In genomic region chr2:159053534-159053933, GRCm38 (mm10) we compare ENCODE assay signal across 8 mouse cellular contexts.
DNase-seq lines count a peak whose midpoint lies in the region; ATAC-seq and TF ChIP-seq lines count a peak whose summit lies in the region.

No protein-coding gene starts in this region.

- no peak overlapping the region for H3K4me2 ChIP-seq in forebrain, embryonic 11.5 days (ENCODE audit: low read depth, low read length, severe bottlenecking)
- no peak overlapping the region for H3K4me2 ChIP-seq in forebrain, postnatal 0 days (ENCODE audit: low read depth)
- no peak overlapping the region for H3K4me2 ChIP-seq in liver, embryonic 12.5 days

- H3K4me3 ChIP-seq in forebrain, embryonic 11.5 days (ENCODE audit: low read depth, low read length), result no peak overlapping the region
- no peak overlapping the region for H3K4me3 ChIP-seq in forebrain, postnatal 0 days (ENCODE audit: low read depth, low read length)
- H3K4me3 ChIP-seq in liver, embryonic 12.5 days, result no peak overlapping the region

- TF ChIP-seq CTCF in forebrain, postnatal 0 days (IDR thresholded peaks at IDR 0.05; ENCODE audit: low read depth), result no peak

- H3K9me3 ChIP-seq in forebrain, embryonic 11.5 days (ENCODE audit: control insufficient read depth, low read length), result no peaks in the 10 kb centered on the region
- H3K9me3 ChIP-seq in forebrain, postnatal 0 days (ENCODE audit: low read length), result no peaks in the 10 kb centered on the region
- no peaks in the 10 kb centered on the region for H3K9me3 ChIP-seq in liver, embryonic 12.5 days (replicated peaks)

- no peak overlapping the region for H3K27ac ChIP-seq in forebrain, embryonic 11.5 days (ENCODE audit: low read depth, low read length)
- H3K27ac ChIP-seq in forebrain, postnatal 0 days (ENCODE audit: low read depth, low read length), result no peak overlapping the region
- no peak overlapping the region for H3K27ac ChIP-seq in liver, embryonic 12.5 days

- WGBS in forebrain, embryonic 11.5 days, result 73% methylated on average over 10 of the region's 10 CpGs
- WGBS in forebrain, postnatal 0 days, result 70% methylated on average over 10 of the region's 10 CpGs
- 46% methylated on average over 10 of the region's 10 CpGs for WGBS in liver, embryonic 12.5 days (ENCODE audit: insufficient replicate concordance)

- DNase-seq in forebrain, embryonic 11.5 days (ENCODE audit: low spot score), result no peak
- DNase-seq in forebrain, postnatal 0 days, result no peak
- DNase-seq in heart, postnatal 14 days, result peak; percentile 12 to 16
- DNase-seq in thymus, postnatal 25 days, result no peak
- DNase-seq in urinary bladder, postnatal 36 days (ENCODE audit: low spot score in 2 of 2), result no peak
- DNase-seq in cerebellum, postnatal 36 days, result no peak

- H3K27me3 ChIP-seq in forebrain, embryonic 11.5 days (ENCODE audit: control insufficient read depth, insufficient read depth, low read length), result no peaks in the 10 kb centered on the region
- no peaks in the 10 kb centered on the region for H3K27me3 ChIP-seq in forebrain, postnatal 0 days (ENCODE audit: insufficient read depth, low read length)
- H3K27me3 ChIP-seq in liver, embryonic 12.5 days (replicated peaks), result no peaks in the 10 kb centered on the region

- intact Hi-C loops in heart, postnatal 14 days (cut with DNase I), result loop anchor here (2.0 to 10.0 kb wide), 4 partner anchors 109 to 1525 kb away; partner anchors contain the start of gene Mafb

- H3K36me3 ChIP-seq in forebrain, embryonic 11.5 days (ENCODE audit: control insufficient read depth, insufficient read depth, low read length), result no peaks in the 10 kb centered on the region
- H3K36me3 ChIP-seq in forebrain, postnatal 0 days (ENCODE audit: insufficient read depth), result no peaks in the 10 kb centered on the region
- H3K36me3 ChIP-seq in liver, embryonic 12.5 days, result no peaks in the 10 kb centered on the region

- no peak overlapping the region for H3K9ac ChIP-seq in forebrain, embryonic 11.5 days (ENCODE audit: low read length)
- H3K9ac ChIP-seq in forebrain, postnatal 0 days, result no peak overlapping the region
- no peak overlapping the region for H3K9ac ChIP-seq in liver, embryonic 12.5 days

- no peaks in the 10 kb centered on the region for H3K4me1 ChIP-seq in forebrain, embryonic 11.5 days (replicated peaks; ENCODE audit: control insufficient read depth, insufficient read depth, low read length)
- no peaks in the 10 kb centered on the region for H3K4me1 ChIP-seq in forebrain, postnatal 0 days (ENCODE audit: insufficient read depth)
- H3K4me1 ChIP-seq in liver, embryonic 12.5 days, result no peaks in the 10 kb centered on the region

- peak; percentile 30 for ATAC-seq in forebrain, embryonic 11.5 days (replicated peaks; ENCODE audit: low FRiP score)
- ATAC-seq in forebrain, postnatal 0 days, result no peak
- 0 out of 2 replicates have a peak, but pooled peaks have one; percentile 11 for ATAC-seq in common myeloid progenitor, adult 5-6 weeks (replicated peaks; ENCODE audit: low read depth, poor library complexity, severe bottlenecking)
- peak; percentile 67 for ATAC-seq in liver, embryonic 12.5 days

Comparison
In these comparisons a context has a peak if more than half of its experiments do, and no peak if none do; other contexts are left out.
1. DNase-seq: peak in heart, postnatal 14 days (2 of 2); none in forebrain, embryonic 11.5 days (single experiment), forebrain, postnatal 0 days (single experiment), thymus, postnatal 25 days (single experiment), urinary bladder, postnatal 36 days (0 of 2) and cerebellum, postnatal 36 days (0 of 2).